Mouse (Mus musculus) intestine, embryonic 16.5 days (tissue): Measurements from ENCODE around the gene Agpat3. TPM values are rescaled to one million over a fixed set of nuclear protein-coding genes. Genes with fewer than 3 reads are reported as not detected.
A peak's percentile ranks its signal among the peaks of the same experiment; 100 is the strongest.

Experiments
- ATAC-seq: fragments of 200-750 bp; cut with Nextera tagmentation; 2 replicates; pipeline ENCODE4 v1.8.0; 2017; ENCODE audit warnings: moderate TSS enrichment, moderate library complexity
- H3K27ac ChIP-seq: fragments of 300-500 bp; sonication (generic); 2 replicates; pipeline ENCODE4 v1.5.1; 2014; ENCODE audit warnings: mild to moderate bottlenecking, low read length
- H3K27me3 ChIP-seq: fragments of 300-500 bp; sonication (generic); replicated peaks from 2 replicates; pipeline ENCODE4 v1.6.1; 2014; ENCODE audit warnings: low read length, control low read depth, mixed read lengths; ENCODE audit not compliant: control insufficient read depth, insufficient read depth
- H3K36me3 ChIP-seq: fragments of 300-500 bp; sonication (generic); 2 replicates; pipeline ENCODE4 v1.6.1; 2014; ENCODE audit warnings: low read length, control low read depth; ENCODE audit not compliant: control insufficient read depth, insufficient read depth
- H3K4me1 ChIP-seq: fragments of 300-500 bp; sonication (generic); 2 replicates; pipeline ENCODE4 v1.6.1; 2014; ENCODE audit warnings: low read length, control low read depth, mixed read lengths; ENCODE audit not compliant: control insufficient read depth, insufficient read depth
- H3K4me2 ChIP-seq: fragments of 300-500 bp; sonication (generic); 2 replicates; pipeline ENCODE4 v1.6.1; 2014; ENCODE audit warnings: low read depth, low read length, control low read depth
- H3K4me3 ChIP-seq: fragments of 300-500 bp; sonication (generic); 2 replicates; pipeline ENCODE4 v1.5.1; 2014; ENCODE audit warnings: mild to moderate bottlenecking, low read length
- H3K9ac ChIP-seq: fragments of 300-500 bp; sonication (generic); 2 replicates; pipeline ENCODE4 v1.6.1; 2014; ENCODE audit warnings: low read depth, low read length
- H3K9me3 ChIP-seq: fragments of 300-500 bp; sonication (generic); 2 replicates; pipeline ENCODE4 v1.6.1; 2016; ENCODE audit warnings: low read length, control low read depth; ENCODE audit not compliant: control insufficient read depth
- WGBS: fragments of 180-500 bp; shearing (Covaris S2); extraction: QIAGEN DNeasy Blood & Tissue Kit; methylation state at CpG from one replicate; pipeline ENCODE4 v1.1.7; 2014; 5-methylcytosine and 5-hydroxymethylcytosine counted together
- polyA plus RNA-seq: library from polyadenylated mRNA; unstranded; fragments of >200 nt; fragmentation: Nextera tagmentation; extraction: Ambion mirVana; gene quantifications from 2 replicates; pipeline ENCODE4 v1.2.1, GENCODE M21; 2015

Agpat3 gene
- polyA plus RNA-seq, 1 experiment from 2014 or later, result 30.0 TPM

DNA sequence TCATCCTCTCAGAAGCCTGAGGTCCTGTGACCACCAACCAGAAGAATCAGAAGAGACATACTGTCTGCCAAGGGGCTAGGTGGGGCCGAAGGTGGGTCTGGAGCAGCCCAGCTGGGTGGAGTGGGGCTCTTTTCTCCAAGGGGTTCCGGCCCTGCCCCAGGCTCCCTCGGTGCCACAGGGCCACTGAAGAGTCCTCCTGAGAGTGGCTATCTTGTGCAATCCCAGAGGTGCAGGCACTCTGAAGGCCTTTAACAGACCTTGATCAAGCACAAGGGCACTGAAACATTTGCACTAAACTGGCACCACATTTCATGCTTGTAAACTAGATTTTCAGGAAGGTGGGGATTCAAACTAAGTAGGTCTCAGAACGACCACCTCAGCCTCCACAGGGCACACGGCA is 55.9 kb downstream of the Agpat3 start:
- WGBS, result 92% methylated on average over 5 of the region's 5 CpGs
- Histone ChIP-seq H3K4me3 (no peak overlapping the region), H3K9ac (no peak overlapping the region), H3K36me3 (no peaks in the 10 kb centered on the region), H3K27ac (no peak overlapping the region), H3K4me1 (peaks cover 8% of the 10 kb centered on the region), H3K9me3 (no peaks in the 10 kb centered on the region), H3K27me3 (no peaks in the 10 kb centered on the region), H3K4me2 (no peak overlapping the region)
- no peak for ATAC-seq

- Histone ChIP-seq H3K4me1 (peaks cover 8% of the 10 kb centered on the region), H3K27ac (no peak overlapping the region), H3K36me3 (no peaks in the 10 kb centered on the region), H3K9me3 (no peaks in the 10 kb centered on the region), H3K9ac (no peak overlapping the region), H3K27me3 (no peaks in the 10 kb centered on the region), H3K4me2 (no peak overlapping the region), H3K4me3 (no peak overlapping the region)
- no peak for ATAC-seq
- 47% methylated on average over 1 of the region's 1 CpGs for WGBS
Observed at GRCm38 (mm10) chr10:78293576-78293975, 58.7 kb downstream of the Agpat3 start.

- no peaks in the 10 kb centered on the region for H3K9me3 ChIP-seq
- no peak overlapping the region for H3K4me3 ChIP-seq
- H3K27ac ChIP-seq, result no peak overlapping the region
- no peak overlapping the region for H3K4me2 ChIP-seq
- no peaks in the 10 kb centered on the region for H3K27me3 ChIP-seq
- H3K9ac ChIP-seq, result no peak overlapping the region
- H3K36me3 ChIP-seq, result no peaks in the 10 kb centered on the region
- peaks cover 14% of the 10 kb centered on the region for H3K4me1 ChIP-seq
- no peak for ATAC-seq
- WGBS, result 81% methylated on average over 5 of the region's 5 CpGs
Observed at GRCm38 (mm10) chr10:78292381-78292780, 59.9 kb downstream of the Agpat3 start.

DNA sequence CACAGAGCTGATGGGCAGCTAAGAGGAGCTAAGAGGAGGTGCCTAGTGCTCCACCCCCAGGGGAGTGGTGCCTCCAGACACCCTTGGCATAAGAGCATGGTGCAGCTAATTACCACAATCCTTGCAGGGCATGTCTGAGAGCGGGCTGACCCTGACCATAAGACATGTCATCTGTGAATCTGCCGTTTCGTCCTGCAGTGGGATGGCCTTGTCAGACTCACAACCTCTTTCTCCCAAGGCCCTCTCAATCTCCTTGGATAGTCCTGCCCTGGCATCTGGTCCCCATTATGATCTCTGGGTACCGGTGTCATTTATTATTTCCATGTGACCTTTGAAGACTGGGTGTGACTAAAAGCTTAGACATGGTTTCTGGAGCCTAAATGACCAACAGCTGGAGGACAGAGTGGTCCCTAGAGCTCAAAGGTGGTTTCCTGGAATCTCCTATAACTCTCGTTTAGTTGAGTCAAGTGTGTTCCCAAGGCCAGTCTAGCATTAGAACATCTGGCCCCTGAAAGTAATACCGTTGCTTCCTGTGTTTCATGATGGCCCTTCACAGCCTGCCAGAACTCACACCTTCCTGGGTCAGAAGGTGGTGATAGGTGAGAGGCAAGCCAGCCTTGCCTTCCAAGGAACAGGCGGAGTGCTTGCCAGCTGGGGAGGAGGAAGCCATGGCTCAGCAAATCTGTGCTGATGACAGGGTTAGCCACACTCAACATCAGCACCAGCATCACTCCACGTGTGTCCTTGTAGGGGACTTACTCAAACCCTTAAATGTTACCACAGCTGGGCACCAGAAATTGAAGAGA is 61.4 kb downstream of the Agpat3 start:
- Histone ChIP-seq H3K27ac (no peak overlapping the region), H3K36me3 (peaks cover 9% of the 10 kb centered on the region), H3K4me2 (no peak overlapping the region), H3K4me1 (peaks cover 15% of the 10 kb centered on the region), H3K27me3 (no peaks in the 10 kb centered on the region), H3K4me3 (no peak overlapping the region), H3K9me3 (no peaks in the 10 kb centered on the region), H3K9ac (no peak overlapping the region)
- no peak for ATAC-seq
- 86% methylated on average over 8 of the region's 8 CpGs for WGBS

DNA sequence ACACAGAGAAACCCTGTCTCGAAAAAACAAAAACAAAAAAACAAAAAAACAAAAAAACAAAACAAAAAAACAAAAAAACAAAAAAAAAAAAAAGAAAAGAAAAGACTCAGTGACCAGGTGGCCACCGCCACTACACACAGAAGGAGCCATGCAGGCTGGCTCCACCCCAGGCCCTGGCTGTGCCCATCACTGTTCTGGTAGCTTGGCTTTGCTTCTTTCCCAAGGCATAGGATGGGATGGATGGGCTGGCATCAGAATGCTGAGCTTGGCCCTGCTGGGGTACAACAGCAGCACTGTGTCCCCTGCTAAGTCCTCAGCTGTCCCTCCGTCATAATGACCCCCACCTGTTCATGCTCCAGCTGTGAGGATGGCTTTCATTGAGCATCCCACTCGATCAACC is 63.4 kb downstream of the Agpat3 start:
- no peaks in the 10 kb centered on the region for H3K27me3 ChIP-seq
- no peak overlapping the region for H3K9ac ChIP-seq
- WGBS, result 89% methylated on average over 4 of the region's 4 CpGs
- ATAC-seq, result no peak
- H3K4me1 ChIP-seq, result peaks cover 15% of the 10 kb centered on the region
- H3K4me3 ChIP-seq, result no peak overlapping the region
- H3K9me3 ChIP-seq, result no peaks in the 10 kb centered on the region
- H3K36me3 ChIP-seq, result peaks cover 11% of the 10 kb centered on the region
- no peak overlapping the region for H3K27ac ChIP-seq
- H3K4me2 ChIP-seq, result no peak overlapping the region

- peak; percentile 61 for ATAC-seq
- H3K9me3 ChIP-seq, result no peaks in the 10 kb centered on the region
- H3K27ac ChIP-seq, result 0 out of 2 replicates have a peak overlapping the region, but pooled peaks have one; percentile 27
- H3K36me3 ChIP-seq, result peaks cover 13% of the 10 kb centered on the region
- no peaks in the 10 kb centered on the region for H3K27me3 ChIP-seq
- no peak overlapping the region for H3K4me2 ChIP-seq
- H3K4me3 ChIP-seq, result no peak overlapping the region
- H3K4me1 ChIP-seq, result peaks cover 9% of the 10 kb centered on the region; the same call in 1 of the 2 replicates
- no peak overlapping the region for H3K9ac ChIP-seq
- WGBS, result 77% methylated on average over 5 of the region's 5 CpGs
Observed at GRCm38 (mm10) chr10:78288135-78288534, 64.2 kb downstream of the Agpat3 start.

- WGBS, result 67% methylated on average over 22 of the region's 22 CpGs
- H3K27ac ChIP-seq, result 0 out of 2 replicates have a peak overlapping the region, but pooled peaks have one; percentile 27
Observed at GRCm38 (mm10) chr10:78287465-78288132, 64.7 kb downstream of the Agpat3 start.

DNA sequence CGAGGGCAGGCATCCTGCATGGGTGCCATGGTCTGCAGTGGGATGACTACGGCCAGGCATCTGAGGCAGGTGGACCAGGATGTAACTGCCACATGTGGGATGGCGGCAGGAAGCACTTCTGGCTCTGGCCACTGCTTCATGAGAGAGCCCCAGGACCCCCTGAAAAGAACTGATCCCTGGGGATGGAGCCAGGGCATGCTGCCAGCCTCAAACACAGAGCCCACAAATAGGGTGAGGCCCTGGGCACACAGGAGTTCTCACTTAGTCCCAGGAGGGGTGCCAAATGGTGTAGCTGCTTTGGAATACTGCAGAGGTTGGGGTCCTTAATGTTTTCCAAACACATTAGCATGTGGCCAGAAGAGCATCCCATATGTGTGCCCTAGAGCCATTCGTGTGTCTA is 66.3 kb downstream of the Agpat3 start:
- peaks cover 18% of the 10 kb centered on the region for H3K36me3 ChIP-seq
- 95% methylated on average over 4 of the region's 4 CpGs for WGBS
- H3K9ac ChIP-seq, result no peak overlapping the region
- H3K27me3 ChIP-seq, result no peaks in the 10 kb centered on the region
- H3K27ac ChIP-seq, result no peak overlapping the region
- no peak overlapping the region for H3K4me3 ChIP-seq
- H3K9me3 ChIP-seq, result no peaks in the 10 kb centered on the region
- H3K4me2 ChIP-seq, result no peak overlapping the region
- ATAC-seq, result no peak
- H3K4me1 ChIP-seq, result peaks cover 7% of the 10 kb centered on the region; the same call in 1 of the 2 replicates

More at GRCm38 (mm10) chr10:78287465-78288132, 64.7 kb downstream of the Agpat3 start:
- Histone ChIP-seq H3K27me3 (no peaks in the 10 kb centered on the region), H3K4me3 (no peak overlapping the region), H3K36me3 (peaks cover 13% of the 10 kb centered on the region), H3K4me2 (no peak overlapping the region), H3K9me3 (no peaks in the 10 kb centered on the region), H3K4me1 (peaks cover 7% of the 10 kb centered on the region; the same call in 1 of the 2 replicates), H3K9ac (no peak overlapping the region)
- ATAC-seq, result peak; percentile 88

DNA sequence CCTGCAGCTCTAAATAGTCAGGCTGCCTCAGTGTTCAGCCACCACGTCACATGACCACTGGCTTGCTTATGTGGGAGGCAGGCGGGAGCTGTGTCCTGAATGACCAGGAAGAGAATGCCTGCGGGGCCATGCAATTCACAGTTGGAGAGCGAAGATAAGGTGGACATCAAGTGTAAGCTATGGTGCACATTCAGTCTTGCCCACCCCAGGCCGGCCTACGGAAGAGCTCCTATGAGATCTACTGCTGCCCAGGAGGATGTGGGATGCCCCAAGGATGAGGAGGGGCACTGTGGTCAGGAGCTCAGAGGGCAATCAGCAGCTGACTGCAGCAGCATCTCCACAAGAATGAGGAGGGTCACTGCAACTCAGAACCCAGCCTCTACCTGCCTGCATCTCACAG is 66.9 kb downstream of the Agpat3 start:
- H3K27ac ChIP-seq, result no peak overlapping the region
- no peaks in the 10 kb centered on the region for H3K9me3 ChIP-seq
- H3K27me3 ChIP-seq, result no peaks in the 10 kb centered on the region
- peaks cover 18% of the 10 kb centered on the region for H3K36me3 ChIP-seq
- H3K9ac ChIP-seq, result no peak overlapping the region
- no peak for ATAC-seq
- H3K4me1 ChIP-seq, result peaks cover 7% of the 10 kb centered on the region; the same call in 1 of the 2 replicates
- H3K4me2 ChIP-seq, result no peak overlapping the region
- no peak overlapping the region for H3K4me3 ChIP-seq
- 89% methylated on average over 6 of the region's 6 CpGs for WGBS
